Mouse (Mus musculus) kidney, postnatal 10 days (tissue): ENCODE measurements at regions not wholly inside any gene's neighbourhood (a gene's known extent, or its start where the extent isn't known, plus 50 kb on each side); places are given as distances from the start of the nearest gene placed in this dataset.
"Not testable (repeated sequence)": the region's sequence is repeated elsewhere in the genome, so short reads cannot be mapped to it uniquely, and the experiment has no call there.

Experiments
- DNase-seq: peaks from one replicate; pipeline ENCODE4 v3.0.0; 2021; ENCODE audit warnings: mixed read lengths

GRCm38 (mm10) chr3:79002173-79002848, 284.0 kb downstream of the Rapgef2 start:
- no peak for DNase-seq

GRCm38 (mm10) chr3:79001754-79002153, 284.6 kb downstream of the Rapgef2 start:
- DNase-seq = no peak

- DNase-seq = no peak
Measured at GRCm38 (mm10) chr3:79000293-79000692, 286.0 kb downstream of the Rapgef2 start.

- DNase-seq = no peak
Measured at GRCm38 (mm10) chr3:78999803-79000202, 286.5 kb downstream of the Rapgef2 start.

GRCm38 (mm10) chr3:78988120-78988519, 298.2 kb downstream of the Rapgef2 start:
- DNase-seq = peak; percentile 40

GRCm38 (mm10) chr3:78986726-78987125, 299.6 kb downstream of the Rapgef2 start:
- DNase-seq = no peak

GRCm38 (mm10) chr3:78981057-78981456, 305.3 kb downstream of the Rapgef2 start:
- no peak for DNase-seq

GRCm38 (mm10) chr3:78978781-78979180, 307.5 kb downstream of the Rapgef2 start:
- no peak for DNase-seq

GRCm38 (mm10) chr3:78966683-78967549, 319.4 kb downstream of the Rapgef2 start:
- peak; percentile 27 for DNase-seq

GRCm38 (mm10) chr3:78964231-78964858, 322.0 kb downstream of the Rapgef2 start:
- no peak for DNase-seq

GRCm38 (mm10) chr3:78958781-78959180, 327.5 kb downstream of the Rapgef2 start:
- DNase-seq = peak; percentile 39

GRCm38 (mm10) chr3:78955364-78955763, 331.0 kb downstream of the Rapgef2 start:
- no peak for DNase-seq

- not testable (repeated sequence) for DNase-seq
Measured at GRCm38 (mm10) chr3:78949385-78949784, 336.9 kb downstream of the Rapgef2 start.

GRCm38 (mm10) chr3:78948700-78949099, 337.6 kb downstream of the Rapgef2 start:
- DNase-seq = no peak

GRCm38 (mm10) chr3:78948171-78948570, 338.1 kb downstream of the Rapgef2 start:
- DNase-seq = peak; percentile 76

- DNase-seq = no peak
Measured at GRCm38 (mm10) chr3:78947183-78947582, 339.1 kb downstream of the Rapgef2 start.

- DNase-seq = no peak
Measured at GRCm38 (mm10) chr3:78944185-78944584, 342.1 kb downstream of the Rapgef2 start.

- no peak for DNase-seq
Measured at GRCm38 (mm10) chr3:78932975-78933374, 353.3 kb downstream of the Rapgef2 start.

GRCm38 (mm10) chr3:78919850-78920249, 366.5 kb downstream of the Rapgef2 start:
- DNase-seq = no peak

- peak; percentile 85 for DNase-seq
Measured at GRCm38 (mm10) chr3:78919407-78919806, 366.9 kb downstream of the Rapgef2 start.

- peak; percentile 14 for DNase-seq
Measured at GRCm38 (mm10) chr3:78908196-78908844, 378.0 kb downstream of the Rapgef2 start.

GRCm38 (mm10) chr3:78907778-78908177, 378.5 kb downstream of the Rapgef2 start:
- no peak for DNase-seq
